Mouse (Mus musculus) liver, embryonic 14.5 days (tissue): ENCODE data around the gene Cad. TPM values are rescaled to one million over a fixed set of nuclear protein-coding genes. Genes with fewer than 3 reads are reported as not detected.
"Not testable (repeated sequence)": the region's sequence is repeated elsewhere in the genome, so short reads cannot be mapped to it uniquely, and the experiment has no call there.

Experiments used
- ATAC-seq: fragments of 200-750 bp; cut with Nextera tagmentation; 2 replicates; pipeline ENCODE4 v1.8.0; 2017; ENCODE audit warnings: moderate number of reproducible peaks, mild to moderate bottlenecking, moderate library complexity; ENCODE audit not compliant: insufficient read depth
- DNase-seq, 3 experiments: peaks; one replicate each; pipeline ENCODE4 v3.0.0-alpha.2; 2012 to 2013; ENCODE audit warnings: low read depth in 3 of 3, low spot score in 3 of 3
- H3K27ac ChIP-seq: fragments of 300-500 bp; sonication (generic); 2 replicates; pipeline ENCODE4 v1.5.1; 2014; ENCODE audit warnings: moderate library complexity, mild to moderate bottlenecking, control low read depth, inconsistent platforms
- H3K27me3 ChIP-seq: fragments of 300-500 bp; sonication (generic); 2 replicates; pipeline ENCODE4 v1.6.1; 2014; ENCODE audit warnings: mild to moderate bottlenecking, low read length, moderate library complexity; ENCODE audit not compliant: control insufficient read depth, insufficient read depth
- H3K36me3 ChIP-seq: fragments of 300-500 bp; sonication (generic); replicated peaks from 2 replicates; pipeline ENCODE4 v1.6.1; 2014; ENCODE audit warnings: low read depth; ENCODE audit not compliant: control insufficient read depth, insufficient read depth
- H3K4me1 ChIP-seq, 2 experiments: fragments of 200-500 bp in 1 of 2; fragments of 300-500 bp in 1 of 2; sonication (generic) in 1 of 2; replicated peaks; 2 replicates each; pipeline ENCODE4 v1.6.1; 2012 to 2014; ENCODE audit warnings: antibody characterized with exemption in 1 of 2, inconsistent platforms in 1 of 2, low read length in 1 of 2; ENCODE audit not compliant: control insufficient read depth in 2 of 2, insufficient read depth in 2 of 2
- H3K4me2 ChIP-seq: fragments of 300-500 bp; sonication (generic); 2 replicates; pipeline ENCODE4 v1.6.1; 2014; ENCODE audit warnings: low read depth, mild to moderate bottlenecking, control low read depth, moderate library complexity
- H3K4me3 ChIP-seq, 2 experiments: fragments of 200-500 bp in 1 of 2; fragments of 300-500 bp in 1 of 2; sonication (generic) in 1 of 2; 2 replicates each; pipeline ENCODE4 v1.5.1; 2012 to 2014; ENCODE audit warnings: low read depth in 2 of 2, low read length in 2 of 2, mild to moderate bottlenecking in 2 of 2, control low read depth in 1 of 2, inconsistent platforms in 1 of 2, moderate library complexity in 1 of 2; ENCODE audit not compliant: insufficient read depth in 1 of 2
- H3K9ac ChIP-seq: fragments of 300-500 bp; sonication (generic); replicated peaks from 2 replicates; pipeline ENCODE4 v1.6.1; 2014; ENCODE audit warnings: mild to moderate bottlenecking, control low read depth, moderate library complexity
- H3K9me3 ChIP-seq: fragments of 300-500 bp; sonication (generic); 2 replicates; pipeline ENCODE4 v1.6.1; 2016; ENCODE audit warnings: low read length, mixed read lengths; ENCODE audit not compliant: control insufficient read depth
- CTCF ChIP-seq: IDR thresholded peaks from 2 replicates; pipeline ENCODE4 v1.5.1; 2016; ENCODE audit warnings: antibody characterized with exemption, low read depth, control low read depth
- EP300 ChIP-seq: IDR thresholded peaks from 2 replicates; pipeline ENCODE4 v1.6.1; 2016; ENCODE audit warnings: antibody characterized with exemption, low read depth
- WGBS: fragments of 180-500 bp; shearing (Covaris S2); extraction: QIAGEN DNeasy Blood & Tissue Kit; methylation state at CpG from one replicate; pipeline ENCODE4 v1.1.7; 2014; ENCODE audit not compliant: insufficient replicate concordance; 5-methylcytosine and 5-hydroxymethylcytosine counted together
- polyA plus RNA-seq, 2 experiments: library from polyadenylated mRNA; depleted of rRNA in 1 of 2; stranded (reverse) in 1 of 2; unstranded in 1 of 2; fragments of >200 nt; fragmentation: Nextera tagmentation in 1 of 2; extraction: Ambion mirVana in 1 of 2; gene quantifications; 2 replicates each; pipeline versions ENCODE4 v1.2.1 to v1.2.3; 2012 to 2014

Gene Cad
- polyA plus RNA-seq (2012; rRNA removed) (18.2 and 20.4 TPM in 2 replicates), polyA plus RNA-seq (2014; fragmentation: Nextera tagmentation; extraction: Ambion mirVana) (14.0 and 15.8 TPM in 2 replicates)

DNA sequence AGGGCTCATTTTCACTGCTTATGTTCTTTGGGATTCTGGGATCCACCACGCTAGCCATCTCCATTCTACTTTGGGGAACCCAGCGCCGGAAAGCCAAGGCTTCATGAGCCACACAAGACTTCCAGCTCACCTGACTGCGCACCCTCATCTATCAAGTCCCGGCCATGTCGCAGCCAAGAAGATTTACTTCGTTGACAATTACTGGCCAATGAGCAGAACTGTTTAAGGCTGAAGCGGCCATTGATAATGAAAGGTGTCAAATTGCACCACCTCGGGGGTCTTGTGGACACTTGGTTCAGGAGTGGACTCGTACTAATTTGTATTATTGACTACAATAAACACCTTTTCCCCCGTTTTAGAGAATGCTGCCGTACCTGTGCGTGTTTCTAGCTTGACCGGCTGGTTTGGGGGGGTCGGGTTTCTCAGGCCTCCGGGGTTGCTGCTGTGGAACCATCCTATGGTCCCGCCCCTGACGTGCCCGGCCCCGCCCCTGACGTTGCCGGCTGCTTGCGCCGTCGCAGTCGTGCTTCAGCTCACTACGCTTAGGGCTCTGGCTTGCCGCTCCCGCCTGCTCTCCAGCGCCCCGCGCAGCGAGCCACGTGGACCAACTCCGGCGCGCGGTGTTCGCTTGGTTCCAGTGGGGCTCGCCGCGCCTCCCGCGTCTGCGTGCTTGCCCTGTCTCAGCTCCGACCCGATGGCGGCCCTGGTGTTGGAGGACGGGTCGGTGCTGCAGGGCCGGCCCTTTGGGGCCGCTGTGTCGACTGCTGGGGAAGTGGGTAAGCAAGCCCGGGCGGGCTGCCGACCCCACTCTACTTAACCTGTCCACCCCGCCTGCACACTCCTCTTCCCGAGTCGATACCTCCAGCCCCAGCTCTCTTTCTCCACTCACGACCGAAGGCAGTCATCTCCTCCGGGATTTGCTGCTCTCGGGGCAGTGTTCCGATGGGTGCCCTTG lies at the start of gene Cad:
Gene Cad (plus strand): TSS at position 520 of the 955 bp plus-strand sequence.
- DNase-seq (peak; percentile 78 to 84 (median 83)), ATAC-seq (peak; percentile 98)
- peak within 1 kb of the TSS; percentile 96 for H3K4me2 ChIP-seq
- peaks cover 7% of the 10 kb centered on the region; the same call in 1 of the 2 replicates for H3K36me3 ChIP-seq
- H3K4me3 ChIP-seq = peak within 1 kb of the TSS; percentile 76 to 77
- H3K4me1 ChIP-seq = peaks cover 10 to 12% of the 10 kb centered on the region in 2 experiments
- 2% methylated on average over 64 of the region's 64 CpGs for WGBS
- TF ChIP-seq EP300 (no peak), CTCF (peak; percentile 37)
- H3K9ac ChIP-seq = peak within 1 kb of the TSS; percentile 72
- no peaks in the 10 kb centered on the region for H3K27me3 ChIP-seq
- no peaks in the 10 kb centered on the region for H3K9me3 ChIP-seq
- peak within 1 kb of the TSS; percentile 58; the same call in 1 of the 2 replicates for H3K27ac ChIP-seq

DNA sequence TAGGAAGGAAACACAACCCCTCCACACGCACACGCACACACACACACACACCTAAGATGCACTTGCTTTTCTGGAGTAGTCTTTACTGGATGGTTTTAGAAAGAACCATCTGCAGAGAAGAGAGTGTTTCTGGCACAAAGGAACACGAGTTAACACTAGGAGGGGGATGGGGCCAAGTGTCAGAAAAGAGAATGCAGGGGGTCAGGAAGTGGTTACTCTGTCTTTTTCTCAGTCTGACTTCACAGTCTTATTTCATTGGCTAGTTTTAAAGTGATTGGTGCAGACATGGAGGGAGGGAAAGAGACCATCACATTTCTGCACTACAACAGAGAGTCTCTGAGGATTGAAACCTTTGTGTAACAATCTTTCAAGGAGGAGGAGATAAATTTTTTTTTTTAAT lies 41.8 kb upstream of the Cad start:
- ATAC-seq = no peak
- Histone ChIP-seq H3K9me3 (no peaks in the 10 kb centered on the region), H3K27me3 (no peaks in the 10 kb centered on the region), H3K36me3 (no peaks in the 10 kb centered on the region), H3K4me3 (no peak overlapping the region), H3K4me1 (no peaks in the 10 kb centered on the region), H3K9ac (no peak overlapping the region), H3K4me2 (no peak overlapping the region), H3K27ac (no peak overlapping the region)
- no peak for DNase-seq
- TF ChIP-seq CTCF (no peak), EP300 (no peak)
- 44% methylated on average over 3 of the region's 3 CpGs for WGBS

DNA sequence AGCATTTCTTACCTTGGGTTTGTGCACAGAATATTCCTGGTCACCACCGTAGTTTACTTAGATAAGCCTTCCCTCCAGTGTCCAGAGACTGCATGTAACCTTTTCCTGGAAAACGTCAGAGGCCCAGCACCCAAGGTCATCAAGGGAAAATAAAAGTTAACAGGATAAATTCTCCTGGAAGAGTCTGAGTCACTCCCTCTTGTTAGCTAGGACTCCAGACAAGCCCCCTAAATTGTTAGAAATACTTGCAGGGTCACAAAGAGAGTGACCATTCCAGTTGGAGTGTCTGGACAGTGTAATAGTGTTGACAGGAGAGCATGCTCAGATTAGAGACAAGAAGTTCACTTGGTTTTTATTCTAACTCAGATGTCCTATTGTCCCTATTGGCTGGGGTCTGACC lies 38.7 kb upstream of the Cad start:
- H3K4me3 ChIP-seq = no peak overlapping the region
- no peaks in the 10 kb centered on the region for H3K9me3 ChIP-seq
- no peak overlapping the region for H3K9ac ChIP-seq
- ATAC-seq (no peak), DNase-seq (no peak)
- no peak overlapping the region for H3K4me2 ChIP-seq
- no peaks in the 10 kb centered on the region for H3K4me1 ChIP-seq
- H3K36me3 ChIP-seq = no peaks in the 10 kb centered on the region
- H3K27me3 ChIP-seq = no peaks in the 10 kb centered on the region
- H3K27ac ChIP-seq = no peak overlapping the region
- TF ChIP-seq EP300 (no peak), CTCF (no peak)
- 40% methylated on average over 2 of the region's 2 CpGs for WGBS

DNA sequence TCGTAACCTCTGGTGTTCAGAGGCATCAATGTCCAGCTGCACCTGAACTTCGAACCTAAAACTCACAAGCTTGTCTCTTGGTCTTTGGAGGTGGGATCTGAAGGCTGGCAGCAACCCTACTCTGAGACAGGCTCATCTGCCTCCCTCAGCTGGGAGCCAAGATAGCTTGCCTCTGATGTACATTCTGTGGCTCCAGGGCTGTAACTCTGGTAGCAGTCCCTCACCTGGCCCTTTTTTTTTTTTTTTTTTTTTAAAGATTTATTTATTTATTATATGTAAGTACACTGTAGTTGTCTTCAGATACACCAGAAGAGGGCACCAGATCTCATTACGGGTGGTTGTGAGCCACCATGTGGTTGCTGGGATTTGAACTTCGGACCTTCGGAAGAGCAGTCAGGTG lies 32.8 kb upstream of the Cad start:
- not testable (repeated sequence) for H3K9ac ChIP-seq, DNase-seq, H3K27me3 ChIP-seq, H3K4me3 ChIP-seq, H3K27ac ChIP-seq, H3K4me1 ChIP-seq, ATAC-seq, H3K4me2 ChIP-seq, H3K36me3 ChIP-seq, H3K9me3 ChIP-seq
- WGBS = 73% methylated on average over 4 of the region's 5 CpGs

DNA sequence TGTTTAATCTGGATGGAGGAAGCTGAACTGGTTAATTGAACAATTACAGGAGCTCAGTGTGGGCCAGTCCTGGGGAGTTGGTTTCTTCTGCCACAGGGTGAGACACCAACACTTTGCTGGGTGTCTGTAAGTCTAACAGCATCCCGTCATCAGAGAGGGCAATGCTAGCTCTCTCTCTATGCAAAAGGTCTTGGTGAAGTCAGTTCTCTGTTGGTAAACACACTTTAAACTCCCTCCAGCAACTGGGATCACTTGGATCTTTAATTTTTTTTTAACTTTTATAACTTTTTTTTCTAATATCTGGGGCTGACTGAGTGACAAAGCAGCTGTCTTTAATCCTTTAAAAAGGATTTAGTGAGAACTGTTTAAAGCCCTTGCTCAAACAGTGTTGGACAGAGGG lies 31.9 kb upstream of the Cad start:
- 60% methylated on average over 1 of the region's 1 CpGs for WGBS
- Histone ChIP-seq H3K4me2 (no peak overlapping the region), H3K4me3 (no peak overlapping the region), H3K36me3 (no peaks in the 10 kb centered on the region), H3K27me3 (no peaks in the 10 kb centered on the region), H3K9me3 (no peaks in the 10 kb centered on the region), H3K4me1 (no peaks in the 10 kb centered on the region), H3K9ac (no peak overlapping the region), H3K27ac (no peak overlapping the region)
- ATAC-seq (no peak), DNase-seq (no peak)
- no peak for TF ChIP-seq EP300
- no peak for TF ChIP-seq CTCF
